Mouse (Mus musculus) forelimb bud, embryonic 11.5 days (tissue): ENCODE results near the gene Rnf223.
"Not testable (repeated sequence)": the region's sequence is repeated elsewhere in the genome, so short reads cannot be mapped to it uniquely, and the experiment has no call there.

ENCODE experiments used
- DNase-seq: peaks from one replicate; pipeline ENCODE4 v3.0.0-alpha.2; 2012; ENCODE audit warnings: low read depth, low spot score

Gene Rnf223

GRCm38 (mm10) chr4:156128746-156129145 lies 1.6 kb upstream of the Rnf223 start:
- DNase-seq, result no peak

GRCm38 (mm10) chr4:156130940-156131339 lies 627 bp downstream of the Rnf223 start:
- DNase-seq, result no peak

- DNase-seq, result no peak
Observed at GRCm38 (mm10) chr4:156133334-156133733, 3.0 kb downstream of the Rnf223 start.

DNA sequence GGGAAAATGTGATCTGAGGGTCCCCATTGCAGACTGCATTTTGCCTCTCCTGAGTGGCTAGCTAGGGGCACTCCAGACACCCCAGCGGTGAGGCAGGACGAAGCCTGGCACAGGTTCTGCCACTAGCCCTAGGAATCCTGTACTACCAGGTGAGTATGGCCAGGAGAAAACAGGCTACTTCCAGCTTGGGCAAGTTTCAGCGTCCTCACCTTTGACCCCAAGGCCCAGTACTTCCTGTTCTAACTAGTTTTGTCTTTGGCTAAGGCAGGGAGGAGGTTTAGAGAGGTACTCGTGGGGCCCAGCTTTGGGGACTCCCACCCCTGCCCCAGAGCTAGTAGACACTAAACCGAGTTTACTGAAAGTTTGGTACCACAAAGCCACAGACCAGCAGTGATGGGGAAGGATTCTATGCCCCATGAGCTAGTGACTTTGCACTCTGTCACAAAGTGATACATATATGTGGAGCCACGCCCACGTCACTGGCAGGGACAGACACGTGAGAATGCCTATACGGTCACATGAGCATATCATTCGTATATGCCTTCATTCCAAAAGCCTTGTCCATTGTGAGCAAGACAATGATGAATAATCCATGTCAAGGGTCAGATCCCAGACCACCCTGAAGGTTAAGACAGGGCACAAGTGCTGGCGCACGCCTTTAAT lies 3.8 kb downstream of the Rnf223 start:
- no peak for DNase-seq

GRCm38 (mm10) chr4:156135112-156135511 lies 4.8 kb downstream of the Rnf223 start:
- no peak for DNase-seq

- no peak for DNase-seq
Observed at GRCm38 (mm10) chr4:156135801-156136200, 5.5 kb downstream of the Rnf223 start.

- DNase-seq, result no peak
Observed at GRCm38 (mm10) chr4:156136285-156137100, 6.2 kb downstream of the Rnf223 start.

- not testable (repeated sequence) for DNase-seq
Observed at GRCm38 (mm10) chr4:156150887-156151286, 20.6 kb downstream of the Rnf223 start.

DNA sequence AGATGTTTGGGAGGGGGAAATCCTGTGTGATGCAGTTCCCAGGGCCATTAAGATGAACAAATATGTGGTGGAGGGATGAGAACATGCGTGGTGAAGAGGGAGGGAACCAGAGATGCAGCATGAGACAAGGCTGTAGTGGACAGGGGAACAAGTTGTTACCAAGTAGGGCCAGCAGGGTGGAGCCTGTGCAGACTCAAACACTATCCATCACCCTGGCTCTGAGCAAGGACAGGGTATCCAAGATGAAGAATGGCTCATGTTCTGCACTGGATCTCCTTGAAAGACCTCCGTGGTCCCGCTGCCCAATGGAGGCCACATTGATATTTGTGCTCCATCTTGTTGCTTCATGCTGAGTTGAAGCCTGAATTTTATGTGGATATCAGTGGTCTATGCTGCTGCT lies 24.5 kb downstream of the Rnf223 start:
- no peak for DNase-seq

GRCm38 (mm10) chr4:156166477-156166876 lies 36.2 kb downstream of the Rnf223 start:
- DNase-seq, result no peak

DNA sequence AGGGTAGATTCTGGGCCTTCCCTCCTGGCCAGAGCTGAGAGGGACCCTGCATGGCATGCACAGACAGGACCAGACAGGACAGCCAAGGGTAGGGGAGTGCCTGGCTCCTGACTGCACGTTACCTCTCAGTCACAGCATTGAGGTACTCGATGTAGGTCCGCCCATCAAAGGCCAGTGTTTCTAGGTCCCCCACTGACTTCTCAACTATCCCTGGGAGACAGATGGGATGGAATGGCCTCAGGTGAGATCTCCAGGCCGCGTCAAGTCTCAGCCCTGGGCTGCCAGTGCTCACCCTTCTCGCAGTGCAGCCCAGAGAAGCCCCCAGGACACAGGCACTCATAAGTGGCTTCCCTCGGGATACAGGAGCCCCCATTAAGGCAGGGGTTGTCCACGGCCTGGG lies 38.3 kb downstream of the Rnf223 start:
- no peak for DNase-seq

DNA sequence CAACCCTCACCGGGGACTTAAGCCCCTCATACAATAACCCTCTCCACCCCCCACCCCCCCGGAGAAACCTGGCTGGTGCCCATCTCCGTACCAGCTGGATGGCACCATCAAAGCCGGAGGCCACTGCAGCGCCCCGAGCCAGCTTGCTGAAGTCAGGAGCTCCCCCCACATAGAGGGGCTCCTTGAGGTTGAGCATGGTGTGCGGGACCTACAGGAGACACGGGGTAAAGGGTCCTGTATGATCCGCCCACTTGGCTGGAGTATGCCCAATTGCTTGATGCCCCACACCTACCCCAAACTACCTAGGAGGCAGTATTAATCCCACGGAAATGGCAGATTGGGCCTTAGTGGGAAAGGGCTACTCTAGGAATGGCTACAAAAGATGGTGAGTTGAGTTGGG lies 38.8 kb downstream of the Rnf223 start:
- no peak for DNase-seq

DNA sequence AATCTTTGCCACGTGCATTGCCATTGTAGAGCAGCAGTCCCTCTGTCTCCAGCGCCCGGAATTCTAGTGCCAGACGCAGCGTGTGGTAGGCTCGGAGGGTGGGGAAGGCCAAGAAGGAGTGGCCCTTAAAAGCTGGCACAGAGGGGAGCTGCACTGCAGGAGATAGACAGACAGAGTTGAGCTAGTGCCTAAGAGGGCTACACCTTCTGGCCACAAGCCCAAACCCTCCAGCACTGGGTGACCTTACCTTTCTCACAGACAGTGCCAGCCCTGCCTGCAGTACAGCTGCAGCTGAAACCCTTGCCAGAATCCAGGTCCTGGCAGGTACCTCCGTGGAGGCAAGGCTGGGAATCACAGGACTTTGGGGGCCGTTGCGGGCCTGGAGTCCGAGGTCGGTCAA lies 41.5 kb downstream of the Rnf223 start:
- DNase-seq, result no peak

- no peak for DNase-seq
Observed at GRCm38 (mm10) chr4:156177630-156178029, 47.3 kb downstream of the Rnf223 start.
